In genomic region chr12:109393326-109393725, GRCm38 (mm10) we compare ENCODE assay signal across 8 mouse cellular contexts. TPM values are rescaled to one million over a fixed set of nuclear protein-coding genes. Genes with fewer than 3 reads are reported as not detected.
DNase-seq lines count a peak whose midpoint lies in the region; ATAC-seq lines count a peak whose summit lies in the region.

No protein-coding gene starts in this region.

- peak; percentile 21; the same call in 1 of the 2 replicates for ATAC-seq in hindbrain, embryonic 12.5 days (ENCODE audit: low FRiP score)
- no peak for ATAC-seq in hindbrain, embryonic 11.5 days (ENCODE audit: low FRiP score)
- ATAC-seq in embryonic facial prominence, embryonic 12.5 days (ENCODE audit: insufficient number of reproducible peaks, insufficient read depth, low FRiP score, low TSS enrichment) = no peak
- ATAC-seq in hindbrain, embryonic 14.5 days (ENCODE audit: low FRiP score) = no peak
- peak; percentile 24; the same call in 1 of the 2 replicates for ATAC-seq in midbrain, embryonic 14.5 days (ENCODE audit: low FRiP score, low TSS enrichment)

- H3K4me1 ChIP-seq in hindbrain, embryonic 12.5 days = peaks cover 31% of the 10 kb centered on the region
- no peaks in the 10 kb centered on the region for H3K4me1 ChIP-seq in hindbrain, embryonic 11.5 days (replicated peaks; ENCODE audit: control insufficient read depth, insufficient read depth, low read length)
- H3K4me1 ChIP-seq in embryonic facial prominence, embryonic 12.5 days = peaks cover 14% of the 10 kb centered on the region; the same call in 1 of the 2 replicates
- peaks cover 22% of the 10 kb centered on the region for H3K4me1 ChIP-seq in hindbrain, embryonic 14.5 days (replicated peaks; ENCODE audit: control insufficient read depth, insufficient read depth, low read length)
- peaks cover 14% of the 10 kb centered on the region for H3K4me1 ChIP-seq in midbrain, embryonic 14.5 days (ENCODE audit: control insufficient read depth, insufficient read depth, low read length)

- H3K9me3 ChIP-seq in hindbrain, embryonic 12.5 days (replicated peaks) = no peaks in the 10 kb centered on the region
- no peaks in the 10 kb centered on the region for H3K9me3 ChIP-seq in hindbrain, embryonic 11.5 days (ENCODE audit: control insufficient read depth, low read length)
- H3K9me3 ChIP-seq in embryonic facial prominence, embryonic 12.5 days = no peaks in the 10 kb centered on the region
- H3K9me3 ChIP-seq in hindbrain, embryonic 14.5 days (ENCODE audit: control insufficient read depth, low read length) = no peaks in the 10 kb centered on the region
- no peaks in the 10 kb centered on the region for H3K9me3 ChIP-seq in midbrain, embryonic 14.5 days (ENCODE audit: control insufficient read depth, low read length)

- no peaks in the 10 kb centered on the region for H3K36me3 ChIP-seq in hindbrain, embryonic 12.5 days
- H3K36me3 ChIP-seq in hindbrain, embryonic 11.5 days (ENCODE audit: control insufficient read depth, insufficient read depth, low read length) = no peaks in the 10 kb centered on the region
- no peaks in the 10 kb centered on the region for H3K36me3 ChIP-seq in embryonic facial prominence, embryonic 12.5 days
- no peaks in the 10 kb centered on the region for H3K36me3 ChIP-seq in hindbrain, embryonic 14.5 days (replicated peaks; ENCODE audit: control insufficient read depth, insufficient read depth)
- no peaks in the 10 kb centered on the region for H3K36me3 ChIP-seq in midbrain, embryonic 14.5 days (ENCODE audit: control insufficient read depth, insufficient read depth, low read length)

- H3K27ac ChIP-seq in hindbrain, embryonic 12.5 days = 0 out of 2 replicates have a peak overlapping the region, but pooled peaks have one; percentile 80
- H3K27ac ChIP-seq in hindbrain, embryonic 11.5 days (ENCODE audit: low read depth, low read length) = no peak overlapping the region
- no peak overlapping the region for H3K27ac ChIP-seq in embryonic facial prominence, embryonic 12.5 days
- no peak overlapping the region for H3K27ac ChIP-seq in hindbrain, embryonic 14.5 days
- peak overlapping the region; percentile 53; the same call in 1 of the 2 replicates for H3K27ac ChIP-seq in midbrain, embryonic 14.5 days (replicated peaks; ENCODE audit: low read depth, low read length)

- H3K4me3 ChIP-seq in hindbrain, embryonic 12.5 days = no peak overlapping the region
- H3K4me3 ChIP-seq in hindbrain, embryonic 11.5 days (ENCODE audit: low read depth, low read length) = no peak overlapping the region
- H3K4me3 ChIP-seq in embryonic facial prominence, embryonic 12.5 days = no peak overlapping the region
- no peak overlapping the region for H3K4me3 ChIP-seq in hindbrain, embryonic 14.5 days (replicated peaks; ENCODE audit: low read length)
- H3K4me3 ChIP-seq in midbrain, embryonic 14.5 days (replicated peaks; ENCODE audit: low read depth, low read length) = no peak overlapping the region

- 37% methylated on average over 8 of the region's 8 CpGs for WGBS in hindbrain, embryonic 12.5 days
- 46% methylated on average over 8 of the region's 8 CpGs for WGBS in hindbrain, embryonic 11.5 days
- 44% methylated on average over 8 of the region's 8 CpGs for WGBS in embryonic facial prominence, embryonic 12.5 days
- 23% methylated on average over 8 of the region's 8 CpGs for WGBS in hindbrain, embryonic 14.5 days
- 26% methylated on average over 8 of the region's 8 CpGs for WGBS in midbrain, embryonic 14.5 days

- DNase-seq in hindbrain, embryonic 11.5 days (ENCODE audit: low spot score) = no peak
- no peak for DNase-seq in hindbrain, embryonic 14.5 days (ENCODE audit: low spot score)
- peak; percentile 48 for DNase-seq in midbrain, embryonic 14.5 days
- no peak for DNase-seq in urinary bladder, postnatal 10 days (ENCODE audit: low spot score)
- no peak for DNase-seq in cerebellum, adult 18-20 months
- DNase-seq in gastrocnemius, postnatal 14 days = no peak

- peak overlapping the region; percentile 17; the same call in 1 of the 2 replicates for H3K4me2 ChIP-seq in hindbrain, embryonic 12.5 days (replicated peaks)
- no peak overlapping the region for H3K4me2 ChIP-seq in hindbrain, embryonic 11.5 days (replicated peaks; ENCODE audit: low read depth, low read length)
- H3K4me2 ChIP-seq in embryonic facial prominence, embryonic 12.5 days (replicated peaks) = peak overlapping the region; percentile 35
- H3K4me2 ChIP-seq in hindbrain, embryonic 14.5 days (replicated peaks) = 0 out of 2 replicates have a peak overlapping the region, but pooled peaks have one; percentile 14
- peak overlapping the region; percentile 33; the same call in 1 of the 2 replicates for H3K4me2 ChIP-seq in midbrain, embryonic 14.5 days (ENCODE audit: low read length)

- peaks cover 9% of the 10 kb centered on the region for H3K27me3 ChIP-seq in hindbrain, embryonic 12.5 days
- H3K27me3 ChIP-seq in hindbrain, embryonic 11.5 days (ENCODE audit: control insufficient read depth, insufficient read depth, low read length) = peaks cover 5% of the 10 kb centered on the region; the same call in 1 of the 2 replicates
- H3K27me3 ChIP-seq in embryonic facial prominence, embryonic 12.5 days = peaks cover 7% of the 10 kb centered on the region; the same call in 1 of the 2 replicates
- no peaks in the 10 kb centered on the region for H3K27me3 ChIP-seq in hindbrain, embryonic 14.5 days (ENCODE audit: control insufficient read depth, insufficient read depth, low read length)
- no peaks in the 10 kb centered on the region for H3K27me3 ChIP-seq in midbrain, embryonic 14.5 days (ENCODE audit: control insufficient read depth, insufficient read depth, low read length)

- intact Hi-C loops in gastrocnemius, postnatal 14 days (cut with DNase I; ENCODE audit: low total_unique reads) = no loop called here

- H3K9ac ChIP-seq in hindbrain, embryonic 12.5 days = no peak overlapping the region
- no peak overlapping the region for H3K9ac ChIP-seq in hindbrain, embryonic 11.5 days (ENCODE audit: low read depth, low read length)
- no peak overlapping the region for H3K9ac ChIP-seq in embryonic facial prominence, embryonic 12.5 days
- H3K9ac ChIP-seq in hindbrain, embryonic 14.5 days = no peak overlapping the region
- H3K9ac ChIP-seq in midbrain, embryonic 14.5 days (replicated peaks; ENCODE audit: low read length) = no peak overlapping the region

RNA-seq across cellular contexts. Expression of gene Dlk1, which starts 59.3 kb away (rescaled TPM):
- polyA plus RNA-seq in hindbrain, embryonic 12.5 days (2016; fragmentation: Nextera tagmentation; extraction: Ambion mirVana) = 140 and 145 TPM in 2 replicates
- polyA plus RNA-seq in hindbrain, embryonic 11.5 days (2014; fragmentation: Nextera tagmentation; extraction: Ambion mirVana) = 77.7 and 84.4 TPM in 2 replicates
- polyA plus RNA-seq in embryonic facial prominence, embryonic 12.5 days (2016; fragmentation: Nextera tagmentation; extraction: Ambion mirVana) = 316 and 347 TPM in 2 replicates
- polyA plus RNA-seq in hindbrain, embryonic 14.5 days (2014; fragmentation: Nextera tagmentation; extraction: Ambion mirVana) = 62.6 and 73.4 TPM in 2 replicates
- 50.3 and 51.4 TPM in 2 replicates for polyA plus RNA-seq in midbrain, embryonic 14.5 days (2014; fragmentation: Nextera tagmentation; extraction: Ambion mirVana)
- 100 to 1,000 TPM; 213 to 272 TPM for total RNA-seq in gastrocnemius, postnatal 14 days (2021)

Comparison
In these comparisons a context has a peak if more than half of its experiments do, and no peak if none do; other contexts are left out.
1. ATAC-seq: peak in hindbrain, embryonic 12.5 days (single experiment) and midbrain, embryonic 14.5 days (single experiment); none in hindbrain, embryonic 11.5 days (single experiment), embryonic facial prominence, embryonic 12.5 days (single experiment) and hindbrain, embryonic 14.5 days (single experiment).
2. H3K27ac ChIP-seq: peak in hindbrain, embryonic 12.5 days (single experiment) and midbrain, embryonic 14.5 days (single experiment); none in hindbrain, embryonic 11.5 days (single experiment), embryonic facial prominence, embryonic 12.5 days (single experiment) and hindbrain, embryonic 14.5 days (single experiment).